Mouse (Mus musculus) erythroblast, embryonic 14.5 days (primary cell): Measurements from ENCODE around the gene Qk. TPM values are rescaled to one million over a fixed set of nuclear protein-coding genes. Genes with fewer than 3 reads are reported as not detected.

Experiments used
- H3K27me3 ChIP-seq: 2 replicates; pipeline ENCODE4 v1.6.1; 2012; ENCODE audit warnings: inconsistent platforms; ENCODE audit not compliant: control insufficient read depth
- H3K36me3 ChIP-seq: 2 replicates; pipeline ENCODE4 v1.6.1; 2012; ENCODE audit warnings: mild to moderate bottlenecking, inconsistent platforms; ENCODE audit not compliant: control insufficient read depth
- H3K4me1 ChIP-seq: 2 replicates; pipeline ENCODE4 v1.6.1; 2012; ENCODE audit warnings: inconsistent platforms; ENCODE audit not compliant: control insufficient read depth
- H3K4me3 ChIP-seq: replicated peaks from 2 replicates; pipeline ENCODE3; 2012; ENCODE audit warnings: moderate library complexity, mild to moderate bottlenecking, inconsistent platforms
- H3K9me3 ChIP-seq: 2 replicates; pipeline ENCODE4 v1.6.1; 2012; ENCODE audit warnings: low read length, inconsistent platforms, mixed read lengths; ENCODE audit not compliant: control insufficient read depth
- GATA1 ChIP-seq: IDR thresholded peaks from 2 replicates; pipeline ENCODE4 v1.6.1; 2012; ENCODE audit warnings: low read length, inconsistent platforms, mixed read lengths
- TAL1 ChIP-seq: IDR thresholded peaks from 3 replicates; pipeline ENCODE4 v1.6.1; 2012; ENCODE audit warnings: low read length, inconsistent platforms, mixed read lengths
- polyA plus RNA-seq: library from polyadenylated mRNA; stranded (reverse); fragments of >175 nt; gene quantifications from 2 replicates; pipeline ENCODE4 v1.2.3, GENCODE M21; 2012

Qk gene
- 0.78 and 0.82 TPM in 2 replicates for polyA plus RNA-seq

DNA sequence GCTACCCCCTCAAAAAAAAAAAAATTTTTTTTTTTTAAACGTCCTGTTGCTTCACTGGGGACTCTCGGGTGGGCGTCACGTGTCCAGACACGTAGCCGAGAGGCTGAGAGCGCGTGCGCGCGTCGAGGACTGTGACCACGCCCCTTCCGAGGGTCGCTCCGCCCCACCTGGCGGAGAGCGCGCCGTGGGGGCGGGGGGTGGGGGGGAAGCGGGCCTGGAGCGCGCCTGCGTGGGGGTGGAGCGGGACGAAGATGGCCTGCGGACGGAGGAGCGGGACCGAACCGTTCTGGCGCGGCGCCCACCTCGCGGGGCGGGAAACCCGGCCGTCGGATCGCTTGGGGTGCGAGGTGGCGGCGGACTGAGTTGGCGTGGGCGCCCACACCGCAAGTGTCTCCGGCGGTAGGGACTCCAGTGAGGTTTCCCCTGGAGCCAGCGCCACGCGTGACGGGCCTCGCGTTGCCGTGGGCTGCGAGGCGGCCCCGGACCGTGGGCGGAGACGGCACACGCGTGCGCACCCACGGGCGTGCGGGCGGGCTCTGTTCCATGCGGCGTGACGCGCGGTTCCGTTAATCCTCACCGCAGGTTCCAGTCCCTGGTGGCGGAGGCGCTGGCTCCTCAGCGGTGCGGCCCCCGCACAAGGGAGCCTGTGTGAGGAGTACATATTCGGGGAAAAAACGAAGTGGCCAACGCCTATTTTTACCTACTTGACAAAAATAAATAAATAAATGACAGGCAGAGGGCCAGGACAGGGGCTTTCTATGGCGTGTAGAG, at the start of gene Qk:
Qk (minus strand) TSS at position 170 of the 771 bp plus-strand sequence.
- peak within 1 kb of the TSS; percentile 72 for H3K4me3 ChIP-seq
- TF ChIP-seq GATA1, result no peak
- TF ChIP-seq TAL1, result no peak
- H3K36me3 ChIP-seq, result no peaks in the 10 kb centered on the region
- no peaks in the 10 kb centered on the region for H3K9me3 ChIP-seq
- peaks cover 13% of the 10 kb centered on the region for H3K27me3 ChIP-seq
- H3K4me1 ChIP-seq, result peaks cover 23% of the 10 kb centered on the region

DNA sequence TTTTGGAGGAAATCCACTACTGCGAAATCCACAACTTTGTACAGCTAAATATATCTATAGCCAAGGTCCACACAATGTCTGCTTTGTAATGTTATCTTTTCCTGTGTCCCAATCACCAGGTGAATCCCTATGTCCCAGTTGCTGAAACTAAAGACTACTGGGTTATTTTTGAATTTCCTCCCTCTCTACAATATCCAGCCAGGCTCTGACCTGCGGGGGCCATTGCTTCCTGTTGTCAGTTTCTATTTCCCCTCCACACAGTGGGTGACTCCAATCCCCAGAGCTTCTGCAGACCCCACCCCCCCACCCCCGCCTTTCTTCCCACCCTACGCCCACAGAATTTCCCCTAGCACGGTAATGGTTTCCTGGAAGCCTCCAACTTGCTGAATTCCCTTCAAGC, 47.4 kb upstream of the Qk start:
- no peak for TF ChIP-seq GATA1
- TF ChIP-seq TAL1, result no peak
- H3K4me1 ChIP-seq, result peaks cover 2% of the 10 kb centered on the region; the same call in 1 of the 2 replicates

DNA sequence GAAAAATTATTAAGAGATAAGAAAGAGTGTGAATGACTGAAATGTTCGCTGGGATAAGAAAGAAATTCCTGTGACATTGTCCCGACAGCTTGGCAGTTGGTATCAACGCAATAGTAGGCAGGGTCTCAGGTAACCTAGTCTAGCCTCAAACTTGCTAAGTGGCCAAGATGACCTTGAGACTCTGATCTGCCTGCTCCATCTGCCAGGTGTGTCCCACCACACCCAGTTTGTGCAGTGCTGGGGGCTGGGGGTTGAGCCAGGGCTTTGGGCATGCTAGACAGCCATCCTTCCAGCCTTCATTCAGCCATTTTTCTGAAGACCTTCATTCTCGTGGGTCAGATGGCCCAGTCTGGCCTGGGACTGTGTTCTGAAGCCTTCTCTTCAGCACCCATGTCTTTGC, 46.9 kb upstream of the Qk start:
- H3K36me3 ChIP-seq, result no peaks in the 10 kb centered on the region
- no peak overlapping the region for H3K4me3 ChIP-seq
- no peaks in the 10 kb centered on the region for H3K9me3 ChIP-seq
- no peaks in the 10 kb centered on the region for H3K27me3 ChIP-seq
- no peak for TF ChIP-seq TAL1
- no peak for TF ChIP-seq GATA1
- peaks cover 2% of the 10 kb centered on the region; the same call in 1 of the 2 replicates for H3K4me1 ChIP-seq

More for the DNA sequence above, 47.4 kb upstream of the Qk start:
- no peak overlapping the region for H3K4me3 ChIP-seq
- H3K9me3 ChIP-seq, result no peaks in the 10 kb centered on the region
- H3K36me3 ChIP-seq, result no peaks in the 10 kb centered on the region
- H3K27me3 ChIP-seq, result no peaks in the 10 kb centered on the region

DNA sequence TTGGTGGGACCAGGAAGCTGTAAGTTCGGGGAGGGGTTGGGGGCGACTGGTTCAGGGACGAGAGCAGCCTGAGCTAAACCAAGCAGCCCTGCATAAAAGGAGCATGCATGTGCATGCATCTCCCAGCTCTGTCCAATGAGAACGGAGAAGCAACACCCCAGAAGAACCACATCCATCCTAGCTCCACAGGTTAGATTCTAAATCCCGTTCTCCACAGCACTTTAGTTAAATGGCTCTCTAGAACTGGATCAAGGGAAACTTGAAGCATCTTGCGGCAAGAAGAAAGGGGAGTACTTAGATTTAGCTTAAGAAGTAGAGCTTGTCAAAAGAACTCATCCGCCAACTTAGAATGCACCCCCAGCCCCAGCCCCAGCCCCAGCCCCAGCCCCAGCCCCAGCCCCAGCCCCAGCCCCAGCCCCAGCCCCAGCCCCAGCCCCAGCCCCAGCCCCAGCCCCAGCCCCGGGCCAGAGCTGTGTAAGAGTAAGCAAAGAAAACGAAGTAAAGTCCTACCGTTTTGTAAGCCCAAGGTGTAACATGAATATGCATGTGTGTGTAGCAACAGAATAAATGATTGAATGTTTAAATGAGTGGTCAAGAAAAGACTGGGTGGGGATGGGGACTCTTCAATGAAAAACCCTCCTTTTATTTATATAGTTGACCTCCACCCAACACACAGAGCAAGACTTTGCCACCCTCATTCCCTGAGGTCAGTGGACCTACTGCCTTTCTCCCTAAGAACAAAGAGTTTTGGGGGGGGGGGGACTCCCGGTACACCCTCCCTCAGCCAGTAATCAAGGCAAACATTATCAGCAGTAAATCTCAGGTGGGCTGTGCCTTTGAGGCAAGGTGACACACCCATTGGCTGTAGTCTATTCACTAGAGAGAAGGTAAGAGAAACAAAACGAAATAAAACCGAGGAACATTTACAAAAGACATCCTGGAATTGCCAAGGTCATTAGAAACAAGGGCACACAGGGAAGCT, 46.1 kb upstream of the Qk start:
- no peak overlapping the region for H3K4me3 ChIP-seq
- no peaks in the 10 kb centered on the region for H3K27me3 ChIP-seq
- TF ChIP-seq TAL1 (no peak), GATA1 (no peak)
- H3K9me3 ChIP-seq, result no peaks in the 10 kb centered on the region
- no peaks in the 10 kb centered on the region for H3K36me3 ChIP-seq
- H3K4me1 ChIP-seq, result peaks cover 2% of the 10 kb centered on the region; the same call in 1 of the 2 replicates

DNA sequence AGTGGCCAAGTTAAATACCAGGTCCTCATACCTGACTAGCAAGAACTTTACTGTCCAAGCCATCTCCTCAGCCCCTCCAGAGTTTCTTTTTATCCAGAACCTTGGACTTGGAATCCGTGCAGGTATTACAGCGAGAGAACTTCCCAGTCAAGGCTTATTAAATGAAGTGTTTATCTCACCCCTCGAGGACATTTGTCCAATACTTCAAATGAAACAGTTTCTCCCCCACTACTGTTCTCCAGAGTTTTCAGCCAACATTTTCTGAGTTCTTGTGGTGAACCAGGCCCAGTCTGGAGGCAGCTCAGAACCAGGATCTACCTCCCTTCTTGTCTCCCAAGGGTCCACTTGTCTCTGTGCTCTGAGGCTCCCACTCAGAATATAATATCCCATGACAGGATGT, 43.5 kb upstream of the Qk start:
- Histone ChIP-seq H3K4me1 (no peaks in the 10 kb centered on the region), H3K9me3 (no peaks in the 10 kb centered on the region), H3K27me3 (no peaks in the 10 kb centered on the region), H3K36me3 (no peaks in the 10 kb centered on the region), H3K4me3 (no peak overlapping the region)
- no peak for TF ChIP-seq GATA1
- no peak for TF ChIP-seq TAL1

DNA sequence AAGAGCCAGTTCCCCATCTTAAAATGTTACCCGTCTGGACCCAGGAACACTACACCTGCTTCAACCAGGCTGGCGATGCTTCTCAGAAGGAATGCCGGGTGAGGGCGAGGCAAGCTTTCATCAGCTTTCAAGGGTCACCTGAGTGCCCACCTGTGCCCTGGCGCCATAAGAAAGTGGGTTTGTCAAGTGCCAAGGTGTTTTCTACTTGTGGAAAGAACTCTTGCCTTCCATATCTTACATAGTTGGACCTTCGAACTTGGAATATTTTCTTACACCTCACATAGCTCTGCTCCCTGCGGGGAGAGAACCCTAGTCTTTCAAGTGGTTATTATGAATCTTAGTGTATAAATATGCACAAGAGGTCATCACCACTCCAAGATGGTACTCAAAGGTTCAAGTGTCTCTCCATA, 42.2 kb upstream of the Qk start:
- Histone ChIP-seq H3K4me3 (no peak overlapping the region), H3K36me3 (no peaks in the 10 kb centered on the region), H3K27me3 (no peaks in the 10 kb centered on the region), H3K9me3 (no peaks in the 10 kb centered on the region), H3K4me1 (no peaks in the 10 kb centered on the region)
- no peak for TF ChIP-seq GATA1
- TF ChIP-seq TAL1, result no peak

DNA sequence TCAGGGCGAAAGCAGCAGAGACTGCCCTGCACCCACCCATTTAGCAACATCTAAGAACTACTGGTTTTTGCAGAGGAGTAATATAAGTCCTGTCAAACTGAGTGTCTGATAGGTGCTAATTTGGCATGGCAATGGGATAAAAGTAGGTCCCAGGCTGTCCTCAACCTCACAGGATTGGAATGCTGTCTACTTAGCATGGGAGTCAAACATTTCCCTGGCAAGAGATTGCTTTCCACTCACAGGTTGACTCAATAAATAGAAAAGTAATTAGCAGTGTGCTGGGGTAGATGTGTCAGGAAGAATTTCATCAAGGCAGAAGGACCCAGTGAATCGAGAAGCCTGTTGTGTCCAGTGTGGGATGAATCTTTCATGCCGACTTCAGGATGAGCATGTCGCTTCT, 41.1 kb upstream of the Qk start:
- no peak overlapping the region for H3K4me3 ChIP-seq
- H3K36me3 ChIP-seq, result no peaks in the 10 kb centered on the region
- no peak for TF ChIP-seq GATA1
- no peak for TF ChIP-seq TAL1
- H3K4me1 ChIP-seq, result no peaks in the 10 kb centered on the region
- H3K9me3 ChIP-seq, result no peaks in the 10 kb centered on the region
- no peaks in the 10 kb centered on the region for H3K27me3 ChIP-seq

DNA sequence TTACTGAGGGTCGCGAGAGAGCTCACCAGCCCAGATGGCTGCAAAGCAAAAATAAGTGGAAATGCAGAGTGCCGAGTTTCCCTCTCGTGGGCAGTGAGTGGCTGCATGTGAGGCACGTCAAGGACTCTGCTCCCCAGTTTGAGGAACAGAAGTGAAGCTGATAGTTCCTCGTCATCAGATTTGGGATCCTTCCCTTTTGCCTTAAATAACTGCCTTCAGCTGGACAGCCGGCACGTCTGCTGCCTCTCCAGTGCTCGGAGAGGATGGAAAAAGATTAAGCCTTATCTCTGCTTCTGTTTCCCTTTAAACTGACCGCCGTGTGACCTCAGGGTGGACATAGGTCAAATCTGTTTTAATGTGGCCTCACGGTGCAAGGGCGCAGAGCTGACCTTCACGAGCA, 39.8 kb upstream of the Qk start:
- TF ChIP-seq GATA1, result no peak
- no peak for TF ChIP-seq TAL1
- Histone ChIP-seq H3K9me3 (no peaks in the 10 kb centered on the region), H3K4me1 (no peaks in the 10 kb centered on the region), H3K27me3 (no peaks in the 10 kb centered on the region), H3K36me3 (no peaks in the 10 kb centered on the region), H3K4me3 (no peak overlapping the region)

DNA sequence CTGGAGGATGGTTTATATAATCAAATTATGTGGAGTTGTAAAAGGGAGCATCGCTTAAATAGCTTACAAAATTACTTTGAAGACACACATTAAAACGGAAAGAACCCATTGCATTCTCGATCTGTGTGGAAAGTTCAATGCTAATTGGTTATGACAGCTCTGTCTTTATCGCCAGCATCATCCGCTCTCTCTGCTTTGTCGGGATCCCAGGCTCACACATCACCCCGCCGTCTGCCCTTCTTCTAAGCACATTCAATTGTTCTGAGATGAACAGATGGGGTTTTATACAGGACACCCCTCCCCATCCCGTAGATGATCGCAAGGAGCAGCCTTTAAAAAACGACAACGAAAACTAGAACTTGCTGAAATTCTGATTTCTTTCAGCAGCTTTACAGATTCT, 37.7 kb upstream of the Qk start:
- H3K27me3 ChIP-seq, result no peaks in the 10 kb centered on the region
- no peaks in the 10 kb centered on the region for H3K4me1 ChIP-seq
- H3K36me3 ChIP-seq, result no peaks in the 10 kb centered on the region
- no peak overlapping the region for H3K4me3 ChIP-seq
- H3K9me3 ChIP-seq, result no peaks in the 10 kb centered on the region
- TF ChIP-seq TAL1 (no peak), GATA1 (no peak)
